Mouse (Mus musculus): ENCODE measurements around the gene Gimap9. TPM values are rescaled to one million over a fixed set of nuclear protein-coding genes. Genes with fewer than 3 reads are reported as not detected.

Gene Gimap9
- polyA plus RNA-seq, 1 experiment, result 0.98 TPM

GRCm38 (mm10) chr6:48698066-48698856, 22.3 kb downstream of the Gimap9 start:
- 78% methylated on average over 7 of the region's 7 CpGs for WGBS
- H3K27ac ChIP-seq (ENCODE audit: insufficient read depth, low read length), result no peak overlapping the region
- no peak for TF ChIP-seq CTCF (IDR thresholded peaks at IDR 0.05; ENCODE audit: borderline replicate concordance, insufficient read depth, low read depth, low read length)
- TF ChIP-seq POLR2A (IDR thresholded peaks at IDR 0.05; ENCODE audit: borderline replicate concordance, insufficient read depth, low read length), result no peak
- no peaks in the 10 kb centered on the region; the same call in 1 of the 2 replicates for H3K27me3 ChIP-seq (ENCODE audit: control insufficient read depth, insufficient read depth, low read length)
- H3K4me1 ChIP-seq (ENCODE audit: control insufficient read depth, insufficient read depth, low read length), result no peaks in the 10 kb centered on the region
- DNase-seq, result no peak
- H3K4me3 ChIP-seq (replicated peaks; ENCODE audit: insufficient read depth, low read depth, low read length), result no peak overlapping the region

DNA sequence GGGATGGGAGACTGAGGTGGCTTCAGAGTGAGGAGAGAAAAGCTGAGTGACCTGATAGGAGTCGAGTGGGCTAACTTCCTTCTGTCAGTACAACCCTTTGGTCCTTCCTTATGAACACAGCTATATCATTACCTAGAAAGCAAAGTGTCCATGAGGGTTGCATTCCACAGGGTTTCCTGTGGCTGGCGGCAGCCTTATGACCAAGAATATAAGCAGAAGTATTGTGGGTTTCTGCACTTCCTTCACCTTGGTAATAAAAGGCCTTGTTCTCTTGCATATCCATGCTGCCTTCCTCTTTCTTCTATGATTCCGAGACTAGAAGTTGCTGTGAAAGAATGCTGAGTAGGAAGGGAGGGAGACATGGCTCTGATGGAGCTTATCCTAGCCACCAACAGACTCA, 23.0 kb downstream of the Gimap9 start:
- H3K4me1 ChIP-seq (ENCODE audit: control insufficient read depth, insufficient read depth, low read length), result no peaks in the 10 kb centered on the region
- no peak for DNase-seq
- 83% methylated on average over 3 of the region's 3 CpGs for WGBS
- no peak for TF ChIP-seq CTCF (IDR thresholded peaks at IDR 0.05; ENCODE audit: borderline replicate concordance, insufficient read depth, low read depth, low read length)
- TF ChIP-seq POLR2A (IDR thresholded peaks at IDR 0.05; ENCODE audit: borderline replicate concordance, insufficient read depth, low read length), result no peak
- H3K27ac ChIP-seq (ENCODE audit: insufficient read depth, low read length), result no peak overlapping the region
- no peak overlapping the region for H3K4me3 ChIP-seq (replicated peaks; ENCODE audit: insufficient read depth, low read depth, low read length)
- H3K27me3 ChIP-seq (ENCODE audit: control insufficient read depth, insufficient read depth, low read length), result no peaks in the 10 kb centered on the region; the same call in 1 of the 2 replicates

- 58% methylated on average over 5 of the region's 5 CpGs for WGBS
- H3K4me3 ChIP-seq (replicated peaks; ENCODE audit: insufficient read depth, low read depth, low read length), result no peak overlapping the region
- H3K27ac ChIP-seq (ENCODE audit: insufficient read depth, low read length), result no peak overlapping the region
- H3K4me1 ChIP-seq (ENCODE audit: control insufficient read depth, insufficient read depth, low read length), result no peaks in the 10 kb centered on the region
- no peaks in the 10 kb centered on the region; the same call in 1 of the 2 replicates for H3K27me3 ChIP-seq (ENCODE audit: control insufficient read depth, insufficient read depth, low read length)
- TF ChIP-seq POLR2A (IDR thresholded peaks at IDR 0.05; ENCODE audit: borderline replicate concordance, insufficient read depth, low read length), result no peak
- no peak for TF ChIP-seq CTCF (IDR thresholded peaks at IDR 0.05; ENCODE audit: borderline replicate concordance, insufficient read depth, low read depth, low read length)
- no peak for DNase-seq
Observed at GRCm38 (mm10) chr6:48700251-48701075, 24.5 kb downstream of the Gimap9 start.

DNA sequence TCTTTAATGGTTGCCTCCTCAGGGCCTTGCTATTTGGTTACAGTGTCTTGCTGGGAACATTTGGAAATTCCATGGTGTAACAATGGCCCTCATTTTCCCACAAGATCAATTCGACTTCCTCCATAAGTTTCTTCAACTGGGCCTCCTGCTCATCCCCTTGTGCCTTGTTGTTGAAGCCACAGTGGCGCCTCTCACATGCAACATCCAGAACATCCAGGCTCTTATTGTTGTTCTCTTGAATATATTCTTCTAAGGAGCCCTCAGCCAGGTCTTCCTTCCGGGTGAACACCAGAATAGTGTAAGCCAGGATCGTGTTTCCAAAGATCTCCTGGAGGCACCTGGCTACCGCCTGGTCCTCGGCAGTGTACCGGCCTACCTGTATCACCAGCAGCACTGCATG, 26.2 kb downstream of the Gimap9 start:
- TF ChIP-seq POLR2A (IDR thresholded peaks at IDR 0.05; ENCODE audit: borderline replicate concordance, insufficient read depth, low read length) (no peak), CTCF (IDR thresholded peaks at IDR 0.05; ENCODE audit: borderline replicate concordance, insufficient read depth, low read depth, low read length) (no peak)
- 87% methylated on average over 7 of the region's 7 CpGs for WGBS
- Histone ChIP-seq H3K27me3 (ENCODE audit: control insufficient read depth, insufficient read depth, low read length) (no peaks in the 10 kb centered on the region; the same call in 1 of the 2 replicates), H3K4me3 (replicated peaks; ENCODE audit: insufficient read depth, low read depth, low read length) (no peak overlapping the region), H3K27ac (ENCODE audit: insufficient read depth, low read length) (no peak overlapping the region), H3K4me1 (ENCODE audit: control insufficient read depth, insufficient read depth, low read length) (no peaks in the 10 kb centered on the region)
- no peak for DNase-seq

- DNase-seq, result no peak
- TF ChIP-seq CTCF (IDR thresholded peaks at IDR 0.05; ENCODE audit: borderline replicate concordance, insufficient read depth, low read depth, low read length) (no peak), POLR2A (IDR thresholded peaks at IDR 0.05; ENCODE audit: borderline replicate concordance, insufficient read depth, low read length) (no peak)
- Histone ChIP-seq H3K27me3 (ENCODE audit: control insufficient read depth, insufficient read depth, low read length) (no peaks in the 10 kb centered on the region), H3K27ac (ENCODE audit: insufficient read depth, low read length) (no peak overlapping the region), H3K4me1 (ENCODE audit: control insufficient read depth, insufficient read depth, low read length) (no peaks in the 10 kb centered on the region), H3K4me3 (replicated peaks; ENCODE audit: insufficient read depth, low read depth, low read length) (no peak overlapping the region)
- 78% methylated on average over 5 of the region's 5 CpGs for WGBS
Observed at GRCm38 (mm10) chr6:48702601-48703000, 26.7 kb downstream of the Gimap9 start.

- Histone ChIP-seq H3K27me3 (ENCODE audit: control insufficient read depth, insufficient read depth, low read length) (no peaks in the 10 kb centered on the region), H3K27ac (ENCODE audit: insufficient read depth, low read length) (no peak overlapping the region), H3K4me3 (replicated peaks; ENCODE audit: insufficient read depth, low read depth, low read length) (no peak overlapping the region), H3K4me1 (ENCODE audit: control insufficient read depth, insufficient read depth, low read length) (no peaks in the 10 kb centered on the region)
- no peak for DNase-seq
- TF ChIP-seq POLR2A (IDR thresholded peaks at IDR 0.05; ENCODE audit: borderline replicate concordance, insufficient read depth, low read length) (no peak), CTCF (IDR thresholded peaks at IDR 0.05; ENCODE audit: borderline replicate concordance, insufficient read depth, low read depth, low read length) (no peak)
Observed at GRCm38 (mm10) chr6:48704146-48704545, 28.2 kb downstream of the Gimap9 start.

DNA sequence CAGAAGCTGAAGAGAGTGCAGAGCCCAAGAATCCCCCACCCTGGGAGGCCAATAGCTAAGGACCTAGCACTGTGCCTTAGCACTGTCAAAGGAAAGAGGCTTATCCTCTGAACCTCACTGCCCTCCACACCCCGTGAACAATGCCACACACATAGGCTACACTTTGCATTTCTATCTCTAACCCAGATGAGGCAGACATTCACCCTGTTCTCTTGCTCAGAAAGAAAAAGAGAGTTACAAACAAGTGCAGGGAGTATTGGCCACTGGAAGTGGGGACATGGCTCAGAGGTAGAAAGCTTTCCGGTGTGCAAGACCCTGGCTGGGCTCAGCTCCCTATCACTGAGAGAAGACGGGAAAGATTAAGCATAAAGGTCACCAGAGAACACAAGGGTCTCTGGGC, 30.2 kb downstream of the Gimap9 start:
- Histone ChIP-seq H3K27me3 (ENCODE audit: control insufficient read depth, insufficient read depth, low read length) (no peaks in the 10 kb centered on the region), H3K27ac (ENCODE audit: insufficient read depth, low read length) (no peak overlapping the region), H3K4me3 (replicated peaks; ENCODE audit: insufficient read depth, low read depth, low read length) (no peak overlapping the region), H3K4me1 (ENCODE audit: control insufficient read depth, insufficient read depth, low read length) (no peaks in the 10 kb centered on the region)
- no peak for TF ChIP-seq POLR2A (IDR thresholded peaks at IDR 0.05; ENCODE audit: borderline replicate concordance, insufficient read depth, low read length)
- no peak for TF ChIP-seq CTCF (IDR thresholded peaks at IDR 0.05; ENCODE audit: borderline replicate concordance, insufficient read depth, low read depth, low read length)
- no peak for DNase-seq
- WGBS, result 54% methylated on average over 3 of the region's 3 CpGs

Measured in cerebellum, adult 2 months (tissue).